Mouse (Mus musculus) testis, adult 2 months (tissue): ENCODE data around the gene Agap1. TPM values are rescaled to one million over a fixed set of nuclear protein-coding genes. Genes with fewer than 3 reads are reported as not detected.

Experiments
- H3K27ac ChIP-seq: fragments of 200-500 bp; 2 replicates; pipeline ENCODE4 v1.5.1; 2012; ENCODE audit warnings: low read depth, low read length; ENCODE audit not compliant: control insufficient read depth, insufficient read depth
- H3K27me3 ChIP-seq: fragments of 200-500 bp; 2 replicates; pipeline ENCODE4 v1.6.1; 2012; ENCODE audit warnings: mild to moderate bottlenecking, low read length, moderate library complexity; ENCODE audit not compliant: control insufficient read depth, insufficient read depth
- H3K36me3 ChIP-seq: fragments of 200-500 bp; 2 replicates; pipeline ENCODE4 v1.6.1; 2012; ENCODE audit warnings: mild to moderate bottlenecking, low read length; ENCODE audit not compliant: control insufficient read depth, insufficient read depth
- H3K4me1 ChIP-seq: fragments of 200-500 bp; 2 replicates; pipeline ENCODE4 v1.6.1; 2012; ENCODE audit warnings: low read length; ENCODE audit not compliant: control insufficient read depth, insufficient read depth
- H3K4me3 ChIP-seq: fragments of 200-500 bp; 2 replicates; pipeline ENCODE4 v1.5.1; 2012; ENCODE audit warnings: low read depth, mild to moderate bottlenecking, low read length, moderate library complexity, mixed read lengths; ENCODE audit not compliant: control insufficient read depth
- CTCF ChIP-seq: fragments of 200-500 bp; IDR thresholded peaks from 2 replicates; pipeline ENCODE4 v1.5.1; 2012; ENCODE audit warnings: low read depth, mild to moderate bottlenecking, inconsistent platforms, low read length, moderate library complexity; ENCODE audit not compliant: control insufficient read depth, insufficient read depth, insufficient replicate concordance
- POLR2A ChIP-seq: fragments of 200-500 bp; IDR thresholded peaks from 2 replicates; pipeline ENCODE4 v1.6.1; 2012; ENCODE audit warnings: low read depth, mild to moderate bottlenecking, inconsistent platforms, low read length, moderate library complexity; ENCODE audit not compliant: control insufficient read depth
- polyA plus RNA-seq: library from polyadenylated mRNA; depleted of rRNA; stranded (reverse); fragments of >200 nt; gene quantifications from 2 replicates; pipeline ENCODE4 v1.2.3, GENCODE M21; 2012

Gene Agap1
- polyA plus RNA-seq, 1 experiment = 16.5 TPM

DNA sequence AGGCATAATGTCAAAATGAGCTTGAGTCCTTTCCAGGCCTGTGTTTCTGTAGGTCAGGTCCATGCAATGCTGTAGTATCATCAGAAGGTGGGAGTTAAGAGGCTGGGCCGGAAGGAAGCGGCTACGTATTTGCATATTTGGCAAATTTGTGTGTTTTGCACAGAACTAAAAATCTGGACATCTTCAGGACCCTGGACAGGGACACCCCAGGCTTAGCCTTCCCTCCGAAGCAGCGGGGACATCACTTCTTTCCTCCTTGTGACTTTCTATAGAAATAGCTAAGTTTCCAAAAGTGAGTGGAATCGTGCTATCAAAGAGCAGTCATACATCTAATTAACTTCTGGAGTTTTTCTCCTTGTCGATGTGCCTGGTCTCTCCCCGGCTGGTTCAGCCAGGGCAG is 327.3 kb downstream of the Agap1 start:
- Histone ChIP-seq H3K36me3 (no peaks in the 10 kb centered on the region), H3K27me3 (no peaks in the 10 kb centered on the region), H3K4me1 (no peaks in the 10 kb centered on the region), H3K27ac (no peak overlapping the region), H3K4me3 (no peak overlapping the region)
- no peak for TF ChIP-seq POLR2A
- TF ChIP-seq CTCF = no peak

DNA sequence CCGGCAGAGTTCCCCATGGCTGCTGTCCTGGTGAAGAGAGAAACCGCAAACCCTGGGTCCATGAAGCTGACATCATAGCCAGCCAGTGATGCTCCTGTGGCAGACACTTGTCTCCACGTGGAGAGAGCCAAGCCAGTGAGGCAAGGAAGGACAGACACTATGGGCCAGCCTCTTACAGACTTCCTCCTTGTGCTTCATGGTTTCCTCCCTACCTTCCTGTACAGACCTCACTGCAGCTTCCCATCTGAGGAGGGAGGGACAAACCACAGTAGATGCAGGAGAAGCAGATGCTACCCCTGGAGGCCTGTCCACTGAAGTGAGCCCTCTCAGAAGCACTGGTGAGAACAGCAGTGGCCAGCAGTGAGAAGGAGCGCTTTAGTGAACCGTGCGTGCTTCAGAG is 332.2 kb downstream of the Agap1 start:
- H3K4me3 ChIP-seq = no peak overlapping the region
- H3K27me3 ChIP-seq = no peaks in the 10 kb centered on the region
- no peaks in the 10 kb centered on the region for H3K36me3 ChIP-seq
- no peak overlapping the region for H3K27ac ChIP-seq
- no peaks in the 10 kb centered on the region for H3K4me1 ChIP-seq
- no peak for TF ChIP-seq POLR2A
- no peak for TF ChIP-seq CTCF

DNA sequence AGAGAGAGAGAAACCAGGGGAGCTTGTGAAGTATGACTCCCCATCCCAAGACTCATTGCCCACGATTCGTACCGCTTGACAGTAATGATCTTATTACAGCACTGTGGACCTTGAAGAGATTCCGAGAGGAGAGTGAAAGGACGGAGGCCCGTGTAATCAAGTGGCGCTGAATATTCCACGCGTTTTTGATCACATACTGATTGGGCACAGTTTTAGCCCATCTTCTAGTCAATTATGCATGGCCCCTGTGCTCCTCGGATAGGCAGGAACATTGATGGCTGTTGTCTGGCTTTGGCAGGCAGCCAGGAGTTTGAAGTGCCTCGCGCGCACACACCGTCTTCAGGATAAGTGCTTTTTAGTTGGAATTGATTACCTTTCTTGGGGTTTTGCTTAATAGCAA is 344.1 kb downstream of the Agap1 start:
- no peak for TF ChIP-seq POLR2A
- no peak for TF ChIP-seq CTCF
- H3K4me1 ChIP-seq = no peaks in the 10 kb centered on the region
- H3K27me3 ChIP-seq = no peaks in the 10 kb centered on the region
- no peaks in the 10 kb centered on the region for H3K36me3 ChIP-seq
- H3K27ac ChIP-seq = no peak overlapping the region
- H3K4me3 ChIP-seq = no peak overlapping the region

DNA sequence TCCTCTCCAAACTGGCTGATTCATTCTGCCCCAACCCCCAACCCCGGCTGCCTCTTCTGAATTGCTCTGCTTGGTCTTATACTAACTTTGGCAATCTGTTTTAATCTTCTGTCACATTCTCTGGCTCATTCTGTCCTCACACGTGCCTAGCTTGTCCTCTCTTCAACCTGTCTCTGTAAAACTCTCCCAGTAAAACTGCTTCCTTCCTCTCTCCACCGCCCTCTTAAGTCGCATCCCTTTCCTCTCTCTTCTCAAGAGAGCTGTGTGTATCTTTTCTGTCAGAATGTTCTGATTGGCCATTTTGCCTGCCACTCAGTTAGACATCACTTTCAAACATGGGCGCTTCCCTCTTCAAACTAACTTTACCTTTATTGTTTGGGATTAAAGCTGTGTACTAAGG is 346.9 kb downstream of the Agap1 start:
- H3K27ac ChIP-seq = no peak overlapping the region
- no peak overlapping the region for H3K4me3 ChIP-seq
- no peaks in the 10 kb centered on the region for H3K36me3 ChIP-seq
- no peaks in the 10 kb centered on the region for H3K27me3 ChIP-seq
- TF ChIP-seq CTCF = no peak
- TF ChIP-seq POLR2A = no peak
- H3K4me1 ChIP-seq = no peaks in the 10 kb centered on the region

DNA sequence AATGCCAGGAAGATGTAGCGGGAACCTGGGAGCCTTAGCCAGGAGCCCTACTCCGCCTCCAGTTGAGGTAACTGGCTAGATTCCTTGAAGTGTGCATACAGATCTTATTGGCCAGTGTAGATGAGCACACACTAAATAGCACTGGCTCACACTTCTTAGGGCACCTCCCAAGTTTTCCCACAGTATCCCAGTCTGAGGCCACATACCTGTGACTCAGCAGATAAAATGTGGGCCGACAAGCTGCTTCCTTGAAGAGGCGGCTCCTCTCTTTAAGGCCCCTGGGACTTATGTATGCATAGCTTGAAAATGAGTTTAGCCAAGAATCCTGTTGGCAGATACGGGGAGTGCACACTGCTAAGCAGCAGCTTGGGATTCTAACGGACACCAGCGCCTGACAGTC is 350.4 kb downstream of the Agap1 start:
- no peak for TF ChIP-seq CTCF
- TF ChIP-seq POLR2A = no peak
- H3K27me3 ChIP-seq = no peaks in the 10 kb centered on the region
- H3K4me1 ChIP-seq = no peaks in the 10 kb centered on the region
- no peak overlapping the region for H3K4me3 ChIP-seq
- H3K36me3 ChIP-seq = no peaks in the 10 kb centered on the region
- no peak overlapping the region for H3K27ac ChIP-seq

DNA sequence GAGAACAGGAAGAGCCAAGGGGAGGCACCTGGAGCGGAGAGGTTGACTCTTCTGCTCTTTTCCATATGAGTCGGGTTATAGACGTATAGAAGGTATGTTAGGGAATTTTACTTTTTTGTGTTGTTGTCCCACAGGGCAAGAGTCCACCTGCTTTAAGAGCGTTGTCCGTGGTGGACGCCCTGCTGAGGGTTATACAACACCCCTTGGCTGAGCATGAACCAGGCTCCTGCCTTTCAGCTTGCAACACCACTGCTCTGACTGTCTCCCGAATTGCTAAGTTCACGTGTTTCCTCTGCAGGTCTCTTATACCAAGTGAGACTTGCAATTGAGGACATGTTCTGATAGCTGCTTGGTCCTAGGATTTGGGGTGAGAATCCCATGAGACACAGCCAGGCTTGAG is 358.2 kb downstream of the Agap1 start:
- no peaks in the 10 kb centered on the region for H3K36me3 ChIP-seq
- H3K4me3 ChIP-seq = no peak overlapping the region
- no peak overlapping the region for H3K27ac ChIP-seq
- H3K4me1 ChIP-seq = no peaks in the 10 kb centered on the region
- no peak for TF ChIP-seq CTCF
- TF ChIP-seq POLR2A = no peak
- no peaks in the 10 kb centered on the region for H3K27me3 ChIP-seq

DNA sequence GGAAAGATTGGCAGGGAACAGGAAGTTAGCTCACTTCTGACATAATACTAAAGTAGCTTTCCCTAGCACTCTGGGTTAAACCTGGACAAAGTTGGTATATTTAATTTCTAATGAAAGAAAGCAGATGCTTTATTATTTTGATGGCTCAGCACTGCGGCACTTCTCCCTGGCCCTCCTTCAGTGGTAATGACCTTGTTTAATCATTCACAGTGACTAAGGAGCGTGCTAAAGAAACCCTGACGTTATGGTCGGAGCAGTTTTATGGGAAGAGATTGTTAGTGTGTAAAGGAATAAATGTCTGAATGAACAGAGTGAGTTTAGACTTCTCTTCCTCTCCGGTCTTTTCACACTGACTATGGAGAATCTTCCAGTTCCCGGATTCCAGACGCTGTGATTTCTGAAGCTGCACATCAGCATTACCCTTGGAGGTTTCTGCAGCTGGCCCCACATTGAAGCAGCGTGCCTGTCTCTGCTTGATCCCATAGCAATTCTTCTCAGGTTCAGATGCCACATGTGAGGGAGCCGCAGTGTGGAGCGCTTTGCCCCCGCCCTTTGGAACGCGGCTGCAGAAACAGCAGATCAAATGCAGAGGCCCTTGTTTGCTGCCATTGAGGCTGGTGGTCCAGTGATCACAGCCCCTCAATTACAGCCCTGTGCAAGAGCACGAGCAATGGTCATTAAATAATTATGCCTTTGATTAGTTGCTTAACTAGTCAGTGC is 362.0 kb downstream of the Agap1 start:
- no peak for TF ChIP-seq POLR2A
- TF ChIP-seq CTCF = no peak
- Histone ChIP-seq H3K4me3 (no peak overlapping the region), H3K27me3 (no peaks in the 10 kb centered on the region), H3K36me3 (no peaks in the 10 kb centered on the region), H3K4me1 (no peaks in the 10 kb centered on the region), H3K27ac (no peak overlapping the region)
